Mouse (Mus musculus) spleen, adult 2 months (tissue): ENCODE measurements around the gene Tmem33.

Experiments
- CTCF ChIP-seq: fragments of 200-500 bp; IDR thresholded peaks from 2 replicates; pipeline ENCODE4 v1.5.1; 2011; ENCODE audit warnings: mild to moderate bottlenecking, inconsistent platforms; ENCODE audit not compliant: insufficient read depth, insufficient read length, insufficient replicate concordance; ENCODE audit errors: extremely low read depth
- POLR2A ChIP-seq: fragments of 200-500 bp; IDR thresholded peaks from 2 replicates; pipeline ENCODE4 v1.6.1; 2011; ENCODE audit warnings: low read depth, low read length, inconsistent platforms

DNA sequence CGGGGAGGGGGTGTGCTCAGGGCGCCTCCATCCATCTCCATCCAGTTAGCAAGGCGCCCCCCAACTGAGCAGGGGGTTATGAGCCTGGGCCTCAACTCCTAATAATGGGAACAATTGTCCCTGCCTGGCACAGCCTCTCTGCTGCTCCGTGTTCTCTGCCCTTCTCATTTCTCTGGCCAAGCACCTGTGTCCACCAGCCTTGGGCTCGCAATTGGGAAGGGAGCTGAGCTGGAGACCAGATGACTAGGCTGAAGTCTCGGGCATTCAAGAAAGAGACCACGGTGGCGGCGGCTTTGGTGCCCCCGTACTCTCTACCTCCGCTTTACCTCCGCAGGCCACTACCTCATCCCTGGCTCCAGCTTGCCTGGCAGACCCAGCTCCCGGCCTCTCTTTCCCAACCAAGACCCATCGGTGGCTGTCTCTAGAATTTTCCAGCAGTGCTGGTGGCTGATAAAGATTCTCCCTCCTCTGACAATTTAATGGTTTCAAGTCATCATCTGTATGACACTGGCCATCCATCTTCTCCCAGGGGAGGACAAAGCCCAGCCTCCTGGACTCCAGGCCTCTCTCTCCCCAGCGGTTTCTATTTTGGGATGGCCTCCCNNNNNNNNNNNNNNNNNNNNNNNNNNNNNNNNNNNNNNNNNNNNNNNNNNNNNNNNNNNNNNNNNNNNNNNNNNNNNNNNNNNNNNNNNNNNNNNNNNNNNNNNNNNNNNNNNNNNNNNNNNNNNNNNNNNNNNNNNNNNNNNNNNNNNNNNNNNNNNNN, 32.5 kb upstream of the Tmem33 start:
- no peak for TF ChIP-seq POLR2A
- no peak for TF ChIP-seq CTCF
